Mouse (Mus musculus): Measurements from ENCODE around the gene Odf3l2.

DNA sequence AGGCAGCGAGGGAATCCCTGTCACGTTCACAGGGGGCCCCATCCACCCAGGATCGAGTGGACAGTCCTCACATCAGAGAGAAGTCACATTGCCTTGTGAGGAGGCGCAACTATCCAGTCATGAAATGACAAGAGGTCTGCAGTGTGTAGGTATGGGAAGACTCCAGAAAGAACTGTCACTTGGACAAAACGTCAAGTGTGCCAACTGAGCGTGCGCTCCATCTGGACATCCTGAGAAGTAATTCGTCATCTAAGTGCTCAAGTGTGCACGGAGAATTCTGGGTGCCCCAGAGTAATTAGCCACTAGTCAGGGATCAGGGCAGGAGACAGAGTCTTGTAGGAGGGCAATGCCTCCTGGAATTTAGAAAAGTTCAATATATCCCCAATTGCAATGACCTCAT, 20.1 kb downstream of the Odf3l2 start:
- TF ChIP-seq CTCF (IDR thresholded peaks at IDR 0.05; ENCODE audit: low read depth) (no peak), EP300 (optimal IDR thresholded peaks at IDR 0.05) (no peak)
